Mouse (Mus musculus) C2C12 (cell line): ENCODE measurements at regions not wholly inside any gene's neighbourhood (a gene's known extent, or its start where the extent isn't known, plus 50 kb on each side); places are given as distances from the start of the nearest gene placed in this dataset.

ENCODE experiments used
- H3K27me3 ChIP-seq: one replicate; pipeline ENCODE4 v1.6.1; 2011; ENCODE audit not compliant: control insufficient read depth, insufficient read depth, insufficient read length
- H3K36me3 ChIP-seq: one replicate; pipeline ENCODE4 v1.6.1; 2011; ENCODE audit not compliant: control insufficient read depth, insufficient read depth
- H3K4me3 ChIP-seq: one replicate; pipeline ENCODE4 v1.5.1; 2011; ENCODE audit warnings: mild to moderate bottlenecking, control low read depth; ENCODE audit not compliant: poor library complexity, insufficient read depth, severe bottlenecking
- H3K79me2 ChIP-seq: one replicate; pipeline ENCODE4 v1.6.1; 2011; ENCODE audit not compliant: control insufficient read depth, insufficient read depth
- H3K79me3 ChIP-seq: one replicate; pipeline ENCODE4 v1.6.1; 2011; ENCODE audit warnings: low read depth, control low read depth
- H3ac ChIP-seq: one replicate; pipeline ENCODE3; 2011; ENCODE audit warnings: low read depth; ENCODE audit not compliant: control insufficient read depth, insufficient read length
- CEBPB ChIP-seq: IDR thresholded peaks from one replicate; pipeline ENCODE4 v1.6.1; 2011; ENCODE audit warnings: low read depth, mild to moderate bottlenecking, control low read depth, moderate library complexity
- CTCF ChIP-seq: IDR thresholded peaks from one replicate; pipeline ENCODE4 v1.5.1; 2011; ENCODE audit not compliant: control insufficient read depth, insufficient read depth, insufficient read length
- FOSL1 ChIP-seq: IDR thresholded peaks from one replicate; pipeline ENCODE4 v1.8.0; 2011; ENCODE audit warnings: mild to moderate bottlenecking, low read length; ENCODE audit not compliant: poor library complexity, insufficient read depth, severe bottlenecking
- MAX ChIP-seq: IDR thresholded peaks from one replicate; pipeline ENCODE4 v1.6.1; 2011; ENCODE audit warnings: mild to moderate bottlenecking, control low read depth
- MYOD1 ChIP-seq: IDR thresholded peaks from one replicate; pipeline ENCODE4 v1.6.1; 2011; ENCODE audit warnings: low read depth; ENCODE audit not compliant: control insufficient read depth, insufficient read length
- MYOG ChIP-seq: IDR thresholded peaks from one replicate; pipeline ENCODE4 v1.6.1; 2011; ENCODE audit not compliant: control insufficient read depth, insufficient read length; ENCODE audit errors: extremely low read depth
- USF1 ChIP-seq: IDR thresholded peaks from one replicate; pipeline ENCODE4 v1.6.1; 2011; ENCODE audit warnings: low read depth, mild to moderate bottlenecking, control low read depth, moderate library complexity

DNA sequence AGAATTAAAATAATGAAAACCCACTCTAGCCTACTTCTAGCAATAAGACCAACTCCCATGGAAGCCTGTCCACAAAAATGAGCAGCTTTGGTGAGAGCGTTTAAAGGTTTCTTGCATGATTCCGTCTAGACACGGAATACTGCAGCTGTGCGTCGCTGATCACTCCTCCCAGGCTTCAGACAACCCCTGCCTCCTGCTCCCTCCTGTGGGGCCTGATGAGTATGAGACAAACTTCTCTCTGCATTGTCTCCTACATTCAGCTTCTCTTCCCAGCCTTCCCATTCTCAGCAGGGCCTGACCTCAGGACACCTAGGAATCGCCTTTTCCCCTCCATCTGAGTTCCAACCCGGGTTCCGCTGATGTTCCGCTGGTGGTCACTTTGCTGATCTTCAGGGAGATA is 50.0 kb upstream of the Thbs2 start:
- no peak for TF ChIP-seq USF1
- no peak for TF ChIP-seq MYOD1
- no peak for TF ChIP-seq MYOG
- no peak for TF ChIP-seq CEBPB
- TF ChIP-seq FOSL1, result no peak
- no peak for TF ChIP-seq CTCF
- TF ChIP-seq MAX, result no peak
- Histone ChIP-seq H3K79me3 (no peaks in the 10 kb centered on the region), H3K4me3 (no peak overlapping the region), H3K36me3 (no peaks in the 10 kb centered on the region), H3K27me3 (no peaks in the 10 kb centered on the region), H3ac (no peak overlapping the region), H3K79me2 (no peaks in the 10 kb centered on the region)
